Mouse (Mus musculus): ENCODE data around the gene Ncor2. TPM values are rescaled to one million over a fixed set of nuclear protein-coding genes. Genes with fewer than 3 reads are reported as not detected.
A peak's percentile ranks its signal among the peaks of the same experiment; 100 is the strongest.

Gene Ncor2
- total RNA-seq, 2 experiments from 2014 or later = 291 to 298 TPM

DNA sequence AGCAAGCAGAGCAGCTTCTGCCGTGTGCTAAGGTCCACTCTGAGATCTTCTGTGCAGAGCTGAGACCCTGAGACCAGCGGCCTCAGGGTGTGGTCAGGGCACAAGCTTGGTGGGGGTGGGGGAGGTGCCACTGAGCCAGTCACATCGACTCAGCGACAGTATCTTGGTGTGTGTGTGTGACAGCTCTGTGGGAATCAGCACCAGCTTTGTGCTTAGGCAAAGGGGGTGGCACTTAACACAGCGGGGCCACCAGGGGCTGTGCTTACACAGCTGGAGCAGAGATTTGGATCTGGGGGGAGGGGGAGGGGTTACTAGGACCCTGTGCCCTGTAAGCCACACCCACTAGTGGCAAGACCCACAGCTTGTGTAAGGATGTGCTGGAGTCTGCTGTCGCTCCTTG, 75.6 kb downstream of the Ncor2 start:
- DNase-seq (ENCODE audit: low spot score in 2 of 2) = no peak

DNA sequence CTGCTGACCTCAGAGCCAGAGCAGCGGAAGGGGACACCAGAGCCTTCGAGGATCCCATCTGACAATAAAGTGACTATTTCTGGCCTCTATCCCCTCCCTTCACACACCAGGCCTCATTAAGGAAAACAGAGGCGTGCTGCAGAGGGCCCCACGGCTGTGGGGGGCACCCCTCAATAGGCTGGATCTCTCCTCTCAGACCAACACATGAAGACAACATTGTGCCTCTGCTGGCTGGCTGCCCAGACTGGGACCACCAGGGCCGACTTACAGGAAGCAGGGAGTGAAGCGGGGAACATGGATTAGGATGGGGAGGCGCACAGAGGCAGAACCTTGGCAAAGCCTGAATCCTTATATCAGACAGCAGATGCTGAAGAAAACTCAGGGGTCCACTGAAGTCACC, 76.1 kb downstream of the Ncor2 start:
- DNase-seq (ENCODE audit: low spot score in 2 of 2) = no peak

DNA sequence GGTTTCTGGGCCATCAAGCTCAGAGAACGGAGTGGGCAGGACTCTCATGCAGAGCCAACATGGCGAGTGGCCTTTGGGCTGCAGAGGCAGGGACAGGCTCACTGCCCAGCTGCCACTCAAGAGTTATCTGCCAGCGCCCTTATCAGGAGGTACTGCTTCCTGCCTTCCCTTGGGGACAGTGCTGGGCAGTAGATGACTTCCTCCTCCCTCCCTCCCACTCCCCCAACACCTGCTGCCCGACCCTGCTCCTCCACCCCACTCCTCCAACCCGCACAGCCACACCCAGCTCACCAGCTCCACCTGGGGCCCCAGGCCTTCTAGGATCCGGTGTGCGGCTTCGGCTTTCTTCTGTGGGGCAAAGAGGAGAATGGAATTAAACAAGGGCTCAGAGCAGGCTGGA, 76.7 kb downstream of the Ncor2 start:
- no peak for DNase-seq (ENCODE audit: low spot score in 2 of 2)

DNA sequence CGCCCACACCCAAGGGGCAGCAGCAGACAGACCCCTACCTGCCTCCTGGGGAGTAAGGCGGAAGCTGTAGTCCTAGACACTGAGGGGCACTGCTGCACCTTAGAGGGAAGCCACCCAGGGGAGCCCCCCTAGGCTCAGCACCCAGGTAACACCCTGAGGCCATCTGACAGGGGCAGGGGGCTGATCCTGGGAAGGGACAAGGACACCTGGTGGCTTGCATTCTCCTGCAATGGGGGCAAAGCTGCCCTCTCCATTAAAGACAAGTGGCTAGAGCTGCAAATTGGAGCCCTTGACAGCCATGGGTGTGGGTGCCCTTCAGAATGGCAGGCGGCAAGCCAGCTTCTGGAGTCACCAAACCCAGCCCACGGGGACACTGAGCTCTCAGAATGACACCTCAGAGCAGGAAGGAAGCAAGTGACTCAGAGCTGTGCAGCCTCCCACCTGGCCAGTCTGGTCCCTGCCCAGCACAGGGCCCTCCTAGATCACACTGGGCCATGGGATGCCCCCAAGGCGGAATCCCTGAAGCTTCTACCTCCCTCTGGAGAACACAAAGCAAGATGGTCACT, 79.2 kb downstream of the Ncor2 start:
- no peak for DNase-seq (ENCODE audit: low spot score in 2 of 2)

DNA sequence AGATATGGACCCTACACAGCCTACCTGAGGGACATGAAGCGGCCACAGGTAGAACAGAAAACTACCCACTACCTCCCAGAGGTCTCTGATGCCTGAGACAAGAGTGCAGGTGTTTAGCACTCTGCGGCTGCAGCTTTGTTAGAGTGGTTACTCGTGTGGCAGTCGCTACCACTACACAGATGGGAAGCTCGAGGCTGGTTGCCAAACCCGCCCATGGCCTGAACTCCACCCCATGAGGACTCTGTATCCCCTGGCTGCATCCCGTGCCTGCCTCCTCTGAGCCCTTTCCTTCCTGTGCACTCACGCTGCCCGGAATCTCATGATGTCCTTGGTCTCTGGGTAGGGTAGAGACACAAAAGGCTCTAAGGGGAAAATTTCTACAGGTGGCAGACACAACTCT, 80.3 kb downstream of the Ncor2 start:
- peak in 1 of 2 experiments; percentile 62 for DNase-seq (ENCODE audit: low spot score in 2 of 2)

DNA sequence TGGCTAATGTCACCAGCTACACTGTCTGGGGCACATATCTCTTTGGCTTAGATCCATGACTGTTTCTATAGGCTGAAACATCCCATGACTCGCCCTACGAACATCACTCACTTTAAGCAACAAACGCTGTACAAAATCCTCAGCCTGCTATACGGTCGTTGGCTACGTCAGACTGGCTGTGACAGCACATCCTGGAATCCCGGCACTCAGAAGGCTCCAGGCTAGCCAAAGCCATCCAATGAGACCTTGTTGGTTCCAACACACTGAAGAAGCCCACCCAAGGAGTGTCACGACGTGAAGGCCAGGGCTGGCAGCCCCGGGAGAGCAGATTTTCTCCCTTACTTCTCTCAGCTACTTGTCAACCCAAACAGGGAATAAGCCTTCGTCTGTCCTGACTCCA, 82.7 kb downstream of the Ncor2 start:
- no peak for DNase-seq (ENCODE audit: low spot score in 2 of 2)

DNA sequence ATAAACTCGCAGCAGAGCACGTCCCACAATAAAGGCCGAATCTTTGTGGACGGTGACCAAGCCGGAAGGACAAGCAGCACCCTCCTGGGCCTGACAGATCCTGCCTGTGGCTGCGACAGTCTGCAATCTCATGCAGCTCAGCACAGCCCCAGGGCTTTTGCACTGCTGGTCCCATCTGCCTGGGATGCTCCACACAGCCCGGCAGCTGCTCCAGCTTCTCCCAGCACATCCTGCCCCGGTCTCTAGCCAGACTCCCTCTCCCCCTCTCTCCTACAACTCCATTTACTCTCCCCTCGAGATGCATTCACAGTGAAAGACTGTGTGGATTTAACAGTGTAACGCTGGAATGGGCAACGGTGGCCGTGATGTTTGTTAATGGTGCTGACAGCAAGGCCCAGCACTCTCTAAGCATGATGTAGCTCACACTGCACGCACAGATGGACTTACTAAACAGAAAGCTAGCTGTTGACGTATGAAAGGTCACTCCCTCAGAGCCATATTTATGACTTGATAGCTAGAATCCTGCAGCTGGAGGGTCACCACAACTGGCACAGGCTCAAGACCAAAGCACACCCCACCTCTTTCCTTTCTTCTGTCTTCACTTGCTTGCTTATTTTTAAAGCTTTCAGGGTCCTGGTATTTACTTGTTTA, 83.4 kb downstream of the Ncor2 start:
- no peak for DNase-seq (ENCODE audit: low spot score in 2 of 2)

DNA sequence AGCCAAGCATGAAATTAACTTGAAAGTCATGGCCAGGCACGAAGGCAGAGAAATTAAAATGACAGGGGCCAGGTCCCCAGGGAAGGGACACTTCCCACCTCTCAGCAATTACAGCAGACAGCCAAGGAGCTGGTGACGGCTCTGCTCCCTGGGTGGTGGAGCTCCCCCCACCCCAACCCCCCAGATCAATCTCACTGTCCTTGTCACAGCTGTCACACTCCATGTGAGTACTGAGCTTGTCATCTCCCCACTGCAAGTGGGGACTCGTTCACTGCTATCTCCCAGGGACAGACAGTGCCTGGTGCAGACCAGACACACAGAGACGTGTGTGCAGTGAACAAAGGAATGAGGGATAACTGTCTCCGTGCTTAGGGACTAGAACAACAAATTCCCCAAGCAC, 85.2 kb downstream of the Ncor2 start:
- DNase-seq (ENCODE audit: low spot score in 2 of 2) = no peak

DNA sequence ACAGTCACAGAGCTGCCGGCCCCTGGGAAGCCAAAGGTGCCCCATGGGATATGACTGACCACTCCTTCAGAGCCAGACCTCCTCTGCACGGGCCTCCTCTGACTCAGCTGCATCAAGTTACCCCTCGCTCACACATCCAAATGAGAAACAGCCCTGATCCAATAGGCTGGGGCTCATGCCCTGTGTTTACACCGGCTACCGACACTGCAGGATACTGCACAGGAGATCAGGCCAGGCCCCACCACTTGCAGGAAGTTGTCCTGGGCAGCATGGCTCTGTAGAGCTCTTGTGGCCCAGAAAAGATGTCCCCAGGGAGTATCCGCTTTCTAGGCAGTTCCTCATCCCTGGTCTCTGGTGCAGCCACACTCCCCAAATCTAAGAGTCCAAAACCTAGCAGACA, 90.9 kb downstream of the Ncor2 start:
- DNase-seq (ENCODE audit: low spot score in 2 of 2) = no peak

DNA sequence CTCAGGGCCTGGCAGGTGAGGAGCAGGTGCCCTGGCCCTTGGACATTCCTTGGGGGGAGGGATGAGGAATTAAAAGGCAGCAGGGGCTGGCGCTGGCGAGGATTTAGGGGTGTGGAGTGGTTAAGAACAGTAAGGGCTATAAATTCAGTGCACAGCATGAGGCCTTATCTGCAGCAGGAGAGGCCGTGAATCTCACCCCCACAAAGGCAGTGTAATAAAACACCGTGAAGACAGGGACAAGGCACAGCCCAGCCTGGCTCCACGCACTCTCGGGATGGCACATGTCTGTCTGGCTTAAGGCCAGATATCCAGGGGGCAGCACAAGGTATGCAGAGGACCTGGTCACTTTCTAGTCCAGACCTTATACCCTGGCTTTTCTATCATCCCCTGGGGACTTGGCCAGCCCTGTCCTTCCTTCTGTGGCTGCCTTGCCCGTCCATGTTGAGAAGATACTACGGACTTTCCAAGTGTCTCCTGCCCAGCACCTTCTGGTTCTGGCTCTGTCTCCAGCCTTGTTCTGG, 93.9 kb downstream of the Ncor2 start:
- no peak for DNase-seq (ENCODE audit: low spot score in 2 of 2)

DNA sequence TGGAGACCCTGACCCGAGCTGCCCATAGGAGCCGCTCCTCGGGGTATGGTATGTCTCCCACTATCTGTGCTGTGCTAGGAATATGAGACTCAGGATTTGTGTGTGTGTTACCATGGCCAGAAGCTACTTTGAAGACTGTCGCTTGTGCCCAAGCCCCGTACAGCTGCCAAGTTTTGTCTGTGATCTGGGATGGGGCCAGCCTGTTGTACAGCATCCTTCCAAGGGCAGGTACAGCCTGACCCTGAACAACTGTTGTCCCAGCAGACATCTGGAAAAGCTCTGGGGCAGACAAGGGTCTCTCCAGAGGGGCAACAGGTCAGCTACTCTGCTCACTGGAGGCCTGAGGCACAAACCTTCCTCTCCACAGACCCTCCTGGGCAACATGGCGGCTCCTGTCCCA, 95.3 kb downstream of the Ncor2 start:
- no peak for DNase-seq (ENCODE audit: low spot score in 2 of 2)

DNA sequence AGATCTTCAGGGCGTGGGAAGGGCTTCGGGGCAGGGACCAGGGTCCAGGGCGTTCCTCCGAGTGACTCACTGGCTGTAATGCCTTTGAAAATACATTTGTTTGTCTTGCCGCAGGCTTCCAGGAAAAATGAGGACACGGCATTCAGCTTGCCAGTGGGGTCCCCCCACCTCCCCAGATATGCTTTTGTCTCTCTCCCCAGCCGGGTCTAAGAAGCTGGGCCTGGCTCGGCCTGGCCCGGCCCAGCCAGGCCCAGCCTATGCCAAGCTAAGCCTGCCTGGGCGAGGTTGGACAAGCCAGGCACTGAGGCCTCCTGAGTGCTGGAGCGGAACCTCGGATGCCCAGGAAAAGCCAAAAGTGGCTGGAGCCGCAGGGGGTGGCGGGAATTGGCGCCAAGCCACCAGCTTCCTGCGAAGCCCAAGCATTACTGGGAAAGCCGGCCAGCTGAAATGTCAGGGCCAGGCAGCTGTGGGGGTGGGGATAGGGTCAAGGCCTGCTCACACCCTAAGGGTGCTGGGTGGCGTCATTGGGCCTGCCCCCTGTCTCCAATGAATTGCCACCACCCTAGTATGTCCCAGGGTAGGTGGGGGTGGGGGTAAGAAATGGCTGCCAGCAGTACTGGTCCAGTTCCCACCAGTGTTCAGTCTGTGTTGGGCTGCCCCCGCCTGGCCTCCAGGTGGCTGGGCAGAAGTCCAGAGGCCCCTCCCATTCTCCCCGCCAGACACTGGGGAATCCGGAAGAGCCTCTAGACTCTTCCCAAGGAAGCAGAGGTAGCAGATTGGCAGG, 97.5 kb downstream of the Ncor2 start:
- peak; percentile 37 to 65 for DNase-seq (ENCODE audit: low spot score in 2 of 2)

DNA sequence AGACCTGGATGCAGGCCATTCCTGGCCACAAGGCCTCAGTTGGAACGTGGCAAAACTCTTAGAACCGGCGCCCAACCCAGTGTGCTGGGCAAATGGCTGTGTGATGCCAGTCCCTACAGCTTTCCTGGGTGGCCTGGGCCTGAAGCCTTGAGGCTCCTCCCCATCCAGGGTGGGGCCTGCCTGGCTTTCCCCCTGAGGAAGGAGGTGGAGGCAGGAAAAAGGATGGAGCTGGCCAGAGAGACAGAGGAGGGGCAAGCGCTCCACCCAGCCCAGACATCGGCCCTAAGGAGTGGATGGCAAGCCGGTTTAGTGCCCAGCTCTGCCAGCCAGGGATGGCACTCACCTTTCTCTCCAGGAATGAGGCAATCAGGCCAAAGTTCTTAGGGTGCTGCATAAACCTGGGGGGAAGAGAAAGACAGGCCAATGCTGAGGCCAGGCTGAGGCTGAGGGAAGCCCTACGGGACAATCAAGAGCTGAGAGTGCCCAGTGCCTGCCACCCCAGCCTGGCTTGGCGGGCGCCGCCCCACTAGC, 98.2 kb downstream of the Ncor2 start:
- no peak for DNase-seq (ENCODE audit: low spot score in 2 of 2)

DNA sequence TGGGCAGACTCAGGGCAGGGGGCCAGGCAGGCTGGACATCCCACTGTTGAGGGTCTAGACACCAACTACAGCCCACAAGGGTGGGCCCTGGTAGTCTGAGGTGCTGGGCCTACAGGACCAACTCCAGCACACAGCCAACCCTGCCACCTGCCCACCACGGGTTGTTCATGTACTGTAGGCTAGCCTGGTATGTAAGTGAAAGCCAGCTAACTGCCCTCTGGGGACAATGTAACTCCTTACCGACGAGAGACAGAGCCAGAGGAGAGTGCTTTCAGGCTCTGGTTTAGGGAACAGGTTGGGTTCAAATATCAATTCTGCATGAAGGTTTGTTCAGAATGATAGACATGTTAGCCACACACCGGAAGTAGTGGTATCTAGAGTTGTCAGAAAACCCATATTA, 98.7 kb downstream of the Ncor2 start:
- no peak for DNase-seq (ENCODE audit: low spot score in 2 of 2)

DNA sequence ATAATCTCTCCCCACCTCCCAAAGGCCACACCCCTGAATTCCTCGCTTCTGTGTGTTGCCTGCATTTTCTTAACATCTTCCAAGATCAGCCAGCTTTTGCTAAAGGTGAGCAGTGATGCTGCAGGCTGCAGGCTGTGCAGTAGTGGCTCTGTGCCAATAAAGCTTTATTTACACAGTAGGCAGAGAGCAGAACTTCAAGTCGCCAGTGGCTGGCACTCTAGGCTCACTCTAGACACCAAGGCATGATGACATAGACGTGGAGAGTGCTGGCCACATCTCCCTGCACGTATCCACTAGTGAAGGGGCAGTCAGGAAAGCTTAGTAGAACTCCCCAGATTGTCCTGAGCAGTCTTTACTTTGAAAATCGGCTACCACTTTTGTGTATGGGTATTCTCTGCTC, 100.8 kb downstream of the Ncor2 start:
- no peak for DNase-seq (ENCODE audit: low spot score in 2 of 2)

DNA sequence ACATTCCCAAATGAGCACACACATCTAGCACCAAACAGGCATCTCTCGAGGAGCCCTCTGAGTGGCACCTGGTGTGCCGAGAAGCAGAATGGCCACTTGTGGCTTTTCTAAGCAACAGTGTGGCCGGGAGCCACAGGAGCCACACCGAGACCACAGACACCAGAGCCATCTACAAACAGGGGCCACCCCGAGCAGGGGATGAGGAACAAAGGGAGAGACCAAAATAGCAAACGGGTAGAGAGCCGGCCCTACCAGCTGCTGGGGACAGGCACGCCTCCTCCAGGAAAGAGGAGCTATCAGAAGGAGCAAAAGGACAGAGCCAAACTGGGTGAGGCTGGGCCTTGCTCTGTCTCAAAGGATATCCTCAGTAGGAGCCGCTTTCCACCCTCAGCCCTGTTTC, 102.8 kb downstream of the Ncor2 start:
- DNase-seq (ENCODE audit: low spot score in 2 of 2) = no peak

DNA sequence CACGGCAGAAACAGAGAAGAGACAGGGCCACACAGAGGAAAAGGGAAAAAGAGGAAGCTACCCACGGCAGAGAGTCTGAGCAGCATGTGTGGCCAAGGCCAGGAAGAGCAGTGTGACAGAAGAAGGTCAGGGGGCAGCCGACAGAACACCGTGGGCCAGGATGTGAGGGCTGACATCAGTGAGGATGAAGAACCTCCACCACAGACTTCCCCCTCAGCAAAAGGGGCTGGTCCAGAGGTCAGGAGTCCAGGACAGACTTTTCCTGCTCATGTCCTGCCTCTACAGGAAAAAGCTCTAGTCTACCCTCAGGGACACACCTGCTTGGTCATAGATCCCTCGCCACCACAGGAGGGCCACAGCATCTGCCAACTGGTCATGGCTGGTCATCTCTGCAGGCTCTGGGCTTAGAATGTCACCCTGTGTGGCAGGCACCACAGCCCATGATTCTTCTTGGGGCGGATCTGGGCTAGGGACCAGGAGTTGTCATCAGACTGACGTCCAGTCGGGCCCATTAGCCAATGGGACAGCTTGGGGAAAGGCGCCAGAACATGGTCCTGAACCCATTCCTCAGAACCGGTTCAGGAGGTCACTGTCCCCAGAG, 104.3 kb downstream of the Ncor2 start:
- no peak for DNase-seq (ENCODE audit: low spot score in 2 of 2)

DNA sequence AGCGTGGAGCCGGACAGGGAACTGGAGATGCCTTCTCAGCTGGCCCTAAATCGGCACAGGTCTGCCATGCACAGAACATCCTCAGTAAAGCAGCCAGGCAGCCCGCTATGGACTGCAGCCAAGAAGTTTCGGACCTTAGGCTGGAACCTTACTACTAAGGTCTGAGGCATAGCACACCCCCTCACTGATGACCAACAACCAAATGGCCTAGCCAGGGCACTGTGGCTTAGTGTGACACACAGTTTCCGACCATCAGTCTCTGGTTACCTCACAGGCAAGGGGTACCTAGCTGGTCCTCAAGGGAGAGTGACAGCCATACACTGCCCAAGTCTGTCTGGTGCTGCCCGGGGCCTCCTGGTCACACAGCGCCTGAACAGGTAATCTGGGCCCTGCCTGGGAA, 105.1 kb downstream of the Ncor2 start:
- DNase-seq (ENCODE audit: low spot score in 2 of 2) = no peak

DNA sequence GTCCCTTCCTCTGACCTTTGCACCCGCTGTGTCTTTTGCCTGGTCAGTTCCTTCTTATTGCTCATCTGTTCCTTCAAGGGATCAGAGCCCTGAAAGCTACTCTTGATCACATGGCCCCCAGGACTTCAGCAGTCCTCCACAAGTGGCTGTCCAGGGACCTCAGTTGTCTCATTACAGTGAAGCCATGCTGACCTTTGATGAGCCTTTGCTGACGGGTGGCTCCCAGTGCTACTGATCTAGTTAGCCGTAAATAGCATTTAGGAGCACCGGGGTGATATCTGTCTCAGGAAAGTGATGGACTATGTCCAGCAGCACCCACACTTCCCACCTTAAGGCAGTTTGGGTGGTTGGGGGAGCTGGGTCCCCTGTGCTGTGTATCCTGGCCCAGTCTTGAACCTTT, 105.7 kb downstream of the Ncor2 start:
- no peak for DNase-seq (ENCODE audit: low spot score in 2 of 2)

DNA sequence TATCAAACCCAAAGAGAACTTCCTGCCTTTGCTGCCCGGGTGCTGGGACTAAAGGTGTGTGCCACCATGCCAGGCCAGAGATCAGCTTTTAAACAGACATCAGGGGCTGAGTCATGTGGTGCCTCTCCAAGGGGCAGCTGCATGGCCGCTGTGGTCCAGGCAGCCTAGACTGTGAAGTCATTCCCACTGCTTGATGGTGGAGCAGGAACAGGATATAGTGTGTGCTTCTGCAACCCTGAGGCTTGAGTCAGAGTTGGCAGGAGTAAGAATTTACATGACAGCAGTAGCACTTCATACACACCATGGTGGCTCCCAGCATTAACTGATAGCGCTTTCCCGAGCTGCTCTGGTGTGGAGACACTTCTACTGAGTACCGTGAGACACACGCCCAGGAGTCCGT, 106.6 kb downstream of the Ncor2 start:
- no peak for DNase-seq (ENCODE audit: low spot score in 2 of 2)

DNA sequence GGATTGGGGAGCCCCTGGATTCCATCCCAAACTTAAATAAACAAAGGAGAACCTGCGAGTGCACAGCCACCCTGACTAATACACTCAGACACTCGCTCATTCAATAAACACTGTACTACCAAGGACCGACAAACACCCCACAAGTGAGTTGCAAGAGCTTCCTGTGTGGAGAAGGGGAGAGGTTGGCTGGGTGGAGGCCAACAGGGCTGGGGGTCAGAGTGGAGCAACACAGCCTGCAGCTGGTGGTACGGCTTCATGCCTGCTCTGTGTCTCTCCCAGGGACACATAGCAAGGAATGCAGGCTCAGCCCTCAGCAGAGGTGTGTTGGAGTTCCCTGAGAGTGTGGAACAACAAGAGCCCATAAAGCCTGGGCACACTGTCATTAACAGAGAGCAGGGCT, 107.1 kb downstream of the Ncor2 start:
- DNase-seq (ENCODE audit: low spot score in 2 of 2) = no peak

DNA sequence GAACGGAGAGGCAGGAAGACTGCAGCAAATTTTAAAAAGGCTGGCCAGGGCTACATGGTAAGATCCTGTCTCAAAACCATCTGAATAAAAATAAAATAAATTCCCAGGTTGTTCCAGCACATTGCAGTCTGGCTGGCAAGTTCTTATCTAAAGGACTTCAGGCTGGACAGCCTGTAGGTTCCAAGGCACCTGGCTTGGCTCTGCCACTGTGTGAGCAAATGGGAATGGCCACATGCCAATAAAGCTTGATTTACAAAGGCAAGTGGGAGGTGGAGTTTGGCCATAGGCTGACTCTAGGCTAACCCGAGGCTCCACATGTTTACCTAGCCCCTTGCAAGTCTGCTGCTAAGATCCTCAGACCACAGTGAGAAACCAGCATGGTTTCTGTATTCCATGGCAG, 108.6 kb downstream of the Ncor2 start:
- no peak for DNase-seq (ENCODE audit: low spot score in 2 of 2)
